Mouse (Mus musculus) MEL (cell line): ENCODE measurements around the gene Xrcc3. TPM values are rescaled to one million over a fixed set of nuclear protein-coding genes. Genes with fewer than 3 reads are reported as not detected.
A peak's percentile ranks its signal among the peaks of the same experiment; 100 is the strongest.

Experiments used
- DNase-seq: peaks from one replicate; pipeline ENCODE4 v3.0.0; 2011; ENCODE audit warnings: low read depth, low spot score
- H3K27ac ChIP-seq: 2 replicates; pipeline ENCODE4 v1.5.1; 2012; ENCODE audit warnings: low read depth, mild to moderate bottlenecking, control low read depth, low read length, moderate library complexity; ENCODE audit not compliant: control insufficient read depth
- H3K27me3 ChIP-seq, 2 experiments: fragments of 150-350 bp in 1 of 2; sonication (generic) in 1 of 2; 2 replicates each; pipeline ENCODE4 v1.6.1; 2012; ENCODE audit warnings: low read length in 2 of 2, mild to moderate bottlenecking in 2 of 2, improper control_type of control experiment in 1 of 2, moderate library complexity in 1 of 2; ENCODE audit not compliant: insufficient read depth in 2 of 2, control insufficient read depth in 1 of 2
- H3K36me3 ChIP-seq, 2 experiments: 2 replicates each; pipeline ENCODE4 v1.6.1; 2012 to 2014; ENCODE audit warnings: low read length in 2 of 2, improper control_type of control experiment in 1 of 2, inconsistent platforms in 1 of 2, mild to moderate bottlenecking in 1 of 2; ENCODE audit not compliant: insufficient read depth in 2 of 2, control insufficient read depth in 1 of 2
- H3K4me1 ChIP-seq, 2 experiments: fragments of 150-350 bp in 1 of 2; sonication (generic) in 1 of 2; 2 replicates each; pipeline ENCODE4 v1.6.1; 2012; ENCODE audit warnings: low read length in 2 of 2, improper control_type of control experiment in 1 of 2, mild to moderate bottlenecking in 1 of 2; ENCODE audit not compliant: insufficient read depth in 2 of 2, control insufficient read depth in 1 of 2
- H3K4me3 ChIP-seq, 2 experiments: fragments of 150-350 bp in 1 of 2; sonication (generic) in 1 of 2; 2 replicates each; pipeline ENCODE4 v1.5.1; 2012; ENCODE audit warnings: low read depth in 2 of 2, low read length in 2 of 2, mild to moderate bottlenecking in 2 of 2, moderate library complexity in 2 of 2, control low read depth in 1 of 2, improper control_type of control experiment in 1 of 2; ENCODE audit not compliant: control insufficient read depth in 1 of 2, insufficient read depth in 1 of 2
- H3K79me2 ChIP-seq: 2 replicates; pipeline ENCODE4 v1.6.1; 2012; ENCODE audit warnings: mild to moderate bottlenecking, low read length, moderate library complexity; ENCODE audit not compliant: control insufficient read depth, poor library complexity, insufficient read depth
- H3K9ac ChIP-seq: 2 replicates; pipeline ENCODE4 v1.6.1; 2012; ENCODE audit warnings: low read depth, mild to moderate bottlenecking, control low read depth, low read length, moderate library complexity; ENCODE audit not compliant: control insufficient read depth, poor library complexity, severe bottlenecking
- H3K9me3 ChIP-seq: fragments of 150-350 bp; sonication (generic); replicated peaks from 2 replicates; pipeline ENCODE4 v1.6.1; 2012; ENCODE audit warnings: mild to moderate bottlenecking, low read length, improper control_type of control experiment, moderate library complexity; ENCODE audit not compliant: insufficient read depth
- BHLHE40 ChIP-seq: IDR thresholded peaks from 2 replicates; pipeline ENCODE4 v1.6.1; 2012; ENCODE audit warnings: low read depth, mild to moderate bottlenecking, inconsistent platforms, low read length, improper control_type of control experiment, borderline replicate concordance
- CHD1 ChIP-seq: IDR thresholded peaks from 2 replicates; pipeline ENCODE4 v1.6.1; 2012; ENCODE audit warnings: low read depth, mild to moderate bottlenecking, inconsistent platforms, low read length, improper control_type of control experiment
- E2F4 ChIP-seq: IDR thresholded peaks from 2 replicates; pipeline ENCODE4 v1.6.1; 2011; ENCODE audit warnings: low read depth, low read length, improper control_type of control experiment, borderline replicate concordance
- ELF1 ChIP-seq: IDR thresholded peaks from 2 replicates; pipeline ENCODE4 v1.6.1; 2014; ENCODE audit warnings: low read depth, mild to moderate bottlenecking, inconsistent platforms, low read length, improper control_type of control experiment, moderate library complexity
- GATA1 ChIP-seq: IDR thresholded peaks from 2 replicates; pipeline ENCODE4 v1.6.1; 2011; ENCODE audit warnings: low read depth, low read length, improper control_type of control experiment
- HCFC1 ChIP-seq: IDR thresholded peaks from 2 replicates; pipeline ENCODE4 v1.6.1; 2012; ENCODE audit warnings: low read depth, mild to moderate bottlenecking, inconsistent platforms, low read length, improper control_type of control experiment, moderate library complexity
- JUND ChIP-seq: IDR thresholded peaks from 2 replicates; pipeline ENCODE4 v1.6.1; 2011; ENCODE audit warnings: low read depth, mild to moderate bottlenecking, improper control_type of control experiment, low read length
- MAFK ChIP-seq: IDR thresholded peaks from 2 replicates; pipeline ENCODE4 v1.6.1; 2011; ENCODE audit warnings: low read depth, mild to moderate bottlenecking, low read length, improper control_type of control experiment, borderline replicate concordance
- MAX ChIP-seq: IDR thresholded peaks from 2 replicates; pipeline ENCODE4 v1.6.1; 2011; ENCODE audit warnings: low read length, improper control_type of control experiment
- MEF2A ChIP-seq: IDR thresholded peaks from 2 replicates; pipeline ENCODE4 v1.6.1; 2014; ENCODE audit warnings: low read depth, mild to moderate bottlenecking, inconsistent platforms, low read length, improper control_type of control experiment; ENCODE audit not compliant: poor library complexity, insufficient replicate concordance, severe bottlenecking; ENCODE audit errors: extremely low read depth
- MYC ChIP-seq: IDR thresholded peaks from 2 replicates; pipeline ENCODE4 v1.6.1; 2011; ENCODE audit warnings: low read depth, mild to moderate bottlenecking, low read length, improper control_type of control experiment, moderate library complexity
- NELFE ChIP-seq: IDR thresholded peaks from 2 replicates; pipeline ENCODE4 v1.6.1; 2011; ENCODE audit warnings: low read depth, low read length, improper control_type of control experiment
- POLR2AphosphoS5 ChIP-seq: IDR thresholded peaks from 2 replicates; pipeline ENCODE4 v1.6.1; 2012; ENCODE audit warnings: low read depth, borderline replicate concordance, mild to moderate bottlenecking, inconsistent platforms, low read length, moderate library complexity, mixed read lengths
- RCOR1 ChIP-seq: IDR thresholded peaks from 2 replicates; pipeline ENCODE4 v1.6.1; 2012; ENCODE audit warnings: low read depth, mild to moderate bottlenecking, inconsistent platforms, low read length, improper control_type of control experiment
- SMC3 ChIP-seq: IDR thresholded peaks from 2 replicates; pipeline ENCODE4 v1.6.1; 2011; ENCODE audit warnings: low read depth, low read length, improper control_type of control experiment
- TAL1 ChIP-seq: IDR thresholded peaks from 2 replicates; pipeline ENCODE4 v1.6.1; 2012; ENCODE audit warnings: mild to moderate bottlenecking, inconsistent platforms, low read length, moderate library complexity, mixed read lengths
- TBP ChIP-seq: IDR thresholded peaks from 2 replicates; pipeline ENCODE4 v1.8.0; 2011; ENCODE audit warnings: low read depth, low read length, improper control_type of control experiment
- TCF12 ChIP-seq: IDR thresholded peaks from 2 replicates; pipeline ENCODE4 v1.6.1; 2014; ENCODE audit warnings: low read depth, mild to moderate bottlenecking, inconsistent platforms, low read length, improper control_type of control experiment, moderate library complexity
- USF1 ChIP-seq: IDR thresholded peaks from 2 replicates; pipeline ENCODE4 v1.6.1; 2014; ENCODE audit warnings: low read depth, mild to moderate bottlenecking, inconsistent platforms, low read length, improper control_type of control experiment, moderate library complexity
- ZC3H11A ChIP-seq: IDR thresholded peaks from 2 replicates; pipeline ENCODE4 v1.6.1; 2012; ENCODE audit warnings: low read depth, mild to moderate bottlenecking, inconsistent platforms, low read length, improper control_type of control experiment
- ZKSCAN1 ChIP-seq: IDR thresholded peaks from 2 replicates; pipeline ENCODE4 v1.6.1; 2012; ENCODE audit warnings: low read depth, mild to moderate bottlenecking, inconsistent platforms, low read length, improper control_type of control experiment, moderate library complexity
- polyA plus RNA-seq, 2 experiments: library from polyadenylated mRNA; stranded (reverse) in 1 of 2; unstranded in 1 of 2; fragments of >175 nt in 1 of 2; fragments of >200 nt in 1 of 2; gene quantifications; 2 replicates each; pipeline versions ENCODE4 v1.2.1 to v1.2.4; 2012; ENCODE audit warnings: low replicate concordance in 2 of 2, low read depth in 1 of 2; ENCODE audit not compliant: insufficient read length in 2 of 2, insufficient read depth in 1 of 2, missing spikeins in 1 of 2
- total RNA-seq: library from RNA; depleted of rRNA; stranded (reverse); fragments of 300-350 nt; gene quantifications from 2 replicates; pipeline ENCODE4 v1.2.3, GENCODE M21; 2012

The Xrcc3 gene
- total and polyA plus RNA-seq, 3 experiments = 9.0 to 18.8 TPM; not detected in 1

- no peak overlapping the region for H3K4me3 ChIP-seq
- H3K27me3 ChIP-seq = no peaks in the 10 kb centered on the region
- H3K9ac ChIP-seq = no peak overlapping the region
- H3K4me1 ChIP-seq = peaks cover 3 to 12% of the 10 kb centered on the region in 2 experiments
- peak; percentile 49 for DNase-seq
- TF ChIP-seq MEF2A (no peak), MAFK (no peak), E2F4 (no peak), ZKSCAN1 (no peak), TBP (no peak), ELF1 (no peak), POLR2AphosphoS5 (no peak), JUND (no peak)
- H3K79me2 ChIP-seq = no peaks in the 10 kb centered on the region
- H3K27ac ChIP-seq = peak overlapping the region; percentile 19; the same call in 1 of the 2 replicates
- no peaks in the 10 kb centered on the region for H3K9me3 ChIP-seq
- peaks cover 0 to 4% of the 10 kb centered on the region in 2 experiments; a peak in 2 of 4 replicates for H3K36me3 ChIP-seq
These were observed 34.7 kb upstream of the Xrcc3 start for GRCm38 (mm10) chr12:111848300-111848798.

GRCm38 (mm10) chr12:111846815-111847214 is 33.1 kb upstream of the Xrcc3 start:
- TF ChIP-seq GATA1 (no peak), ZKSCAN1 (no peak), TCF12 (no peak), ZC3H11A (no peak), RCOR1 (no peak), E2F4 (no peak), SMC3 (no peak), USF1 (no peak)
- Histone ChIP-seq H3K27ac (no peak overlapping the region), H3K4me3 (no peak overlapping the region), H3K9me3 (no peaks in the 10 kb centered on the region), H3K9ac (no peak overlapping the region), H3K79me2 (no peaks in the 10 kb centered on the region), H3K27me3 (no peaks in the 10 kb centered on the region), H3K4me1 (peaks cover 9 to 21% of the 10 kb centered on the region in 2 experiments), H3K36me3 (peaks cover 0 to 10% of the 10 kb centered on the region in 2 experiments; a peak in 2 of 4 replicates)
- DNase-seq = no peak

- H3K9ac ChIP-seq = no peak overlapping the region
- H3K27ac ChIP-seq = no peak overlapping the region
- TF ChIP-seq MYC = no peak
- no peak for TF ChIP-seq CHD1
- TF ChIP-seq HCFC1 = no peak
- TF ChIP-seq BHLHE40 = no peak
- TF ChIP-seq MAX = no peak
- no peak for TF ChIP-seq TAL1
- no peak for TF ChIP-seq NELFE
- no peak for TF ChIP-seq SMC3
- no peaks in the 10 kb centered on the region for H3K79me2 ChIP-seq
- peaks cover 9 to 21% of the 10 kb centered on the region in 2 experiments for H3K4me1 ChIP-seq
- peaks cover 0 to 10% of the 10 kb centered on the region in 2 experiments; a peak in 2 of 4 replicates for H3K36me3 ChIP-seq
- no peaks in the 10 kb centered on the region for H3K9me3 ChIP-seq
- H3K4me3 ChIP-seq = no peak overlapping the region
- DNase-seq = no peak
- H3K27me3 ChIP-seq = no peaks in the 10 kb centered on the region
These were observed 32.3 kb upstream of the Xrcc3 start for GRCm38 (mm10) chr12:111845953-111846352.
